Mouse (Mus musculus): ENCODE data around the gene Ofd1. TPM values are rescaled to one million over a fixed set of nuclear protein-coding genes. Genes with fewer than 3 reads are reported as not detected.

Ofd1 gene
- polyA plus RNA-seq, 1 experiment from 2014 or later, result 2.6 TPM

Other genes starting within 250 kb of the Ofd1 start
- 2.4 and 2.7 TPM in 2 replicates for gene Gpm6b, start 201.8 kb downstream of the Ofd1 start, polyA plus RNA-seq (2015; fragmentation: Nextera tagmentation; extraction: Ambion mirVana)
- 14.3 and 16.9 TPM in 2 replicates for gene Trappc2, start 130 bp downstream of the Ofd1 start, polyA plus RNA-seq (2015; fragmentation: Nextera tagmentation; extraction: Ambion mirVana)
- gene Rab9, start 39.2 kb upstream of the Ofd1 start, polyA plus RNA-seq (2015; fragmentation: Nextera tagmentation; extraction: Ambion mirVana), result 24.4 and 29.7 TPM in 2 replicates
- gene Tceanc, start 77.9 kb upstream of the Ofd1 start, polyA plus RNA-seq (2015; fragmentation: Nextera tagmentation; extraction: Ambion mirVana), result 3.3 and 4.0 TPM in 2 replicates
- gene Egfl6, start 145.0 kb upstream of the Ofd1 start, polyA plus RNA-seq (2015; fragmentation: Nextera tagmentation; extraction: Ambion mirVana), result 0.98 and 1.1 TPM in 2 replicates